Mouse (Mus musculus) Muller cell, postnatal 12 days (primary cell): Measurements from ENCODE around the gene Fam161a.
A peak's percentile ranks its signal among the peaks of the same experiment; 100 is the strongest.

Experiments
- DNase-seq: peaks from one replicate; pipeline ENCODE4 v3.0.0-alpha.2; 2015; ENCODE audit errors: inconsistent ontology term

Gene Fam161a

GRCm38 (mm10) chr11:23007481-23008180 is at the start of gene Fam161a:
TSS of gene Fam161a (plus strand) at chr11:23007531.
- DNase-seq, result peak; percentile 92

DNA sequence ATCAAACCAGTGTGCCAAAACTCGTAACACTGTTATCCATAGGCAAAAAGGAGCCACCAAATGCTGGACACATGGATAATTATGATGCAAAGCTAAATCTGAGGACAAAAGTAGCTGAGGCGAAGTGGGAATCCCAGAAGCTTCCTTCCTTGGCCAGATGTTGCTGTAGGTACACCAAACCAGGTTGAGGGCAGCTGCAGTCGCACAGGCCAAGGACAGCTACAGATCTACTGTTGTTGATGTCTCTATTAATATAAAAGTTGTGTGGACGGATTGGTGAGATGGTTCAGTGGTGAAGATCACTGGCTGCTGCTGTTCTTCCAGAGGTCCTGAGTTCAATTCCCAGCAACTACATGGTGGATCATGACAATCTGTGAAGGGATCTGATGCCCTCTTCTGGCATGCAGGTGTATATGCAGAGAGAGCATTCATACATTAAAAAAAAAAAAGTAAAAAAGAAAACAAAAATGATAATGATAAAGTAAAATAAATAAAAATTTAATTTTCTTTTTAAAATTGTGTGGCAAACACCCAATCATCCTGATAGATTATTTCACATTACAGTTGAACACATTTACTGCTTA is 49.4 kb upstream of the Fam161a start:
- no peak for DNase-seq

DNA sequence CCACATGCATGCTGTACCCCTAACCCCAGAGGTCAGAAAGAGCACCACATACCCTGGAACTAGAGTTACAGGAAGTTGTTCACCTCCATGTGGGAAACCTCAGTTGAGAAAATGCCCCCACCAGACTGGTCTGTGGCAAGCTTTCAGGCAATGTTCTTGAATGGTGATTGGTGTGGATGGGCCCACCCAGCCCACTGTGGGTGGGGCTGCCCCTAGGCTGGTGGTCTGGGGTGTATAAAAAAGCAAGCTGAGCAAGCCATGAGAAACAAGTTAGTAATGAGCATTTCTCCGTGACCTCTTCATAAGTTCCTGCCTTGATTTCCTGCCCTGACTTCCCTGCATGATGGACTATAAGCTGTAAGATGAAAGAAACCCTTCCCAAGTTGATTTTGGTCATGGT is 45.2 kb upstream of the Fam161a start:
- DNase-seq, result no peak

DNA sequence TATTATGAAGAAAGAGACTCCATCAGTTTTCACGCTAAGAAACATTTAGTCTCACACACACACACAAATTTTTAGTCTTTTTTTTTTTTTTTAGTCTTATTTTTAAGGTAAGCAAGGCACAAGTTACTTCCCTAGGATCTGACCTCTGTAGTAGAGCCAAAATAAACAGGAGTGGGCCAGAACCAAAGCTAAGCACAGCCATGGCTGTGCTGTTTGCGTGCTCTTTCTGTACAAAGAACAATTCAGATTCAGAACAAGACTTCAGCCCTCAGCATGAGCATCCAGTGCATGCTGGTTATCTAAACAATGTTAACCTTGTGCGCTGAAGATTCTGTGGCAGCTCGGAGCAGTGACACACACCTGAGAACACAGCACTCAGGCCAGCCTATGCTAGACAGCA is 42.9 kb upstream of the Fam161a start:
- DNase-seq, result no peak

DNA sequence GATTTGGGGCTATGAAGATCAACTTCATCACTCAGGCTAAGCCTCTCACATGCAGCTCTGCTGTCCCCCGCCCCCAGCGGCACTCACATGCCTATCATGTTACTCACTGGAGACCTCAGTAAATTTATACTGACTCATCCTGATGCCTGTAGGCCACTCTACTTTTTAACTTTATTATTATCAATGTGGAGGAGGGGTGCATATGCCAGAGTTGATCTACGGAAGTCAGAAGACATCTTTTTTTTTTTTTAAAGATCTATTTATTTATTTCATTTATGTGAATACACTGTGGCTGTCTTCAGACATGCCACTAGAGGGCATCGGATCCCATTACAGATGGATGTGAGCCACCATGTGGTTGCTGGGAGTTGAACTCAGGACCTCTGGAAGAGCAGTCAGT is 41.8 kb upstream of the Fam161a start:
- DNase-seq, result peak; percentile 87

GRCm38 (mm10) chr11:22969486-22969885 is 37.8 kb upstream of the Fam161a start:
- no peak for DNase-seq

- DNase-seq, result no peak
These were observed 36.8 kb upstream of the Fam161a start for GRCm38 (mm10) chr11:22970546-22970945.

- peak; percentile 56 for DNase-seq
These were observed 35.3 kb upstream of the Fam161a start, which contains the start of gene Zrsr1 for GRCm38 (mm10) chr11:22971835-22972709. TSS of gene Zrsr1 (plus strand) at chr11:22972005.

GRCm38 (mm10) chr11:22972746-22973526 is 34.4 kb upstream of the Fam161a start:
- DNase-seq, result peak; percentile 76

DNA sequence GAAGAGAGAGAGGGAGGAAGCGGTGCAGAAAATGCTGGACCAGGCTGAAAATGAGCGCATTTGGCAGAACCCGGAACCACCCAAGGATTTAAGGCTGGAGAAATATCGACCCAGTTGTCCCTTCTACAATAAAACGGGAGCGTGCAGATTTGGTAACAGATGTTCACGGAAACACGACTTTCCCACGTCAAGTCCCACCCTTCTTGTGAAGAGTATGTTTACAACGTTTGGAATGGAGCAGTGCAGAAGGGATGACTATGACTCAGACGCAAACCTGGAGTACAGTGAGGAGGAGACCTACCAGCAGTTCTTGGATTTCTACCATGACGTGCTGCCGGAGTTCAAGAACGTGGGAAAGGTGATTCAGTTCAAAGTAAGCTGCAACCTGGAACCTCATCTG is 33.7 kb upstream of the Fam161a start:
- DNase-seq, result peak; percentile 30

DNA sequence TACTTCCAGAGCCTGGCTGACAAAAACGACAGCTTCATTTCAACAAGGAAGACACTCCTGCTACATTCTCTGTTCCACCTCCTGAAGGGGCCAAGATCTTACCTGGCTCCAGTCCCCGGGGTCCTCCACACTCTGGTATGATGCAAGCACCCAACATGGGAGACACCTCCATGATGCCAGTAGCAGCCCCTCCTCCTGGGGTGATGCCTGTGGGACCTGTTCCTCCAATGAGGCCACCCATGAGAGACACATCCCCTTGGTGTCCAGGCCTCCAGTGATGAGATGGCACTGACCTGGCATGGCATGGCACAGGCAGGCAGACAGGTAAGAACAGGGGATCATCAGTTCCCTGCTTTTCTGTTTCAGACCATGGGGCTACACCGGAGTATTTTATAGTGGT is 29.1 kb upstream of the Fam161a start:
- DNase-seq, result no peak

DNA sequence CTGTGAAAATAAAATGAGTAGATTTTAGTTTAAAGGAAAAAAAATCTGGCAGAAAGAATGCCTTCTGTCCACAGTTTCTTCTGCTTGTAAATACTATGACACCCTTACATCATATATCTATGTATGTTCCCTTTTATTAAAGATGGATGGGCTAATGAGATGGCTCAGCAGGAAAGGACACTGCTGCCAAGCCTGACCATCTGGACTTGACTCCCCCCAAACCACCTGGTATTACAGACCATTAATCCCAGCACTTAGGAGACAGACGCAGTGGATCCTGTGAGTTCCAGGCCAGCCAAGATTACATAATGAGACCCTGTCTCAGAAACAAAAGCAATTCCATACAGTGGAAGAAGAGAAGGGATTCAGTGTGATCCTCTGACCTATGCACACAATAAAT is 28.6 kb upstream of the Fam161a start:
- no peak for DNase-seq

DNA sequence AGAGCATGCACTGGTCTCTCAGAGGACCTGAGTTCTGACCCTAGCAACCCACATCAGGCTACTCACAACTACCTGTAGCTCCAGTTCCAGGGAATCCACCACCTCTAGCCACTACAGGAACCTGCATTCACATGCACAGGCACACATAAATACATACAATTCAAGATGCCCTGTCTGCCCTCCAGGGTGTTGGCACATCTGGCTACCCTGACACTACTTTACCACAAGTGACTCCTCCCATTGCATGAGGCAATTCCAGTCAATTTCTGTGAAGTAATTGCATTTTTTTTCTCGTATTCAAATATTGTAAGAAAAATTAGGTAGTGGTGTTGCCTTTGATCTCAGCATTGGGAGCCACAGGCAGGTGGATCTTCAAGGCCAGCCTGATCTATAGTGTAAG is 28.1 kb upstream of the Fam161a start:
- no peak for DNase-seq

- no peak for DNase-seq
These were observed 26.3 kb upstream of the Fam161a start for GRCm38 (mm10) chr11:22981041-22981440.

GRCm38 (mm10) chr11:22981543-22981950 is 25.8 kb upstream of the Fam161a start:
- DNase-seq, result no peak

GRCm38 (mm10) chr11:22981984-22982757 is 25.2 kb upstream of the Fam161a start, which contains the start of the genes Gm28048 and Commd1:
TSS of gene Gm28048 (minus strand) at chr11:22982090.
TSS of gene Commd1 (minus strand) at chr11:22982382.
- DNase-seq, result peak; percentile 93

- DNase-seq, result no peak
These were observed 24.5 kb upstream of the Fam161a start for GRCm38 (mm10) chr11:22982846-22983245.

DNA sequence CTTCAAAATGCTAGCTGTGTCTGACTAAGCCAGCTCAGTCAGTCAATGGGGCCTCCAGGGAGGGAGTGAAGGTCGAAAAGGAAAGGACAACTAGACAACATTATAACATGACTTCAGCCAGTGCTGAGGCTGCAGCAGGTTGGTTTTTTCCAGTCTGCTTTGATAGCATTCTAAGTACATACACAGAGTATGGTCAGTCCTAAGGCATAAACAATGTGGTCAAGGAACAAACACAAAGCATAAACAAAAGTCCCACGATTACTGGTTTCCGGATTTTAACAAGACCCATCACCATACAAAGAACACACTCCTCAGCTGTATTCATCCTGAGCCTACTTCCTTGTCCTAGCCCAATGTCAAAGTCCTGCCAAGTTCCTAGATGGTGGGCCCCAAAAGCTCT is 21.8 kb upstream of the Fam161a start:
- DNase-seq, result no peak

- DNase-seq, result peak; percentile 42
These were observed 20.0 kb upstream of the Fam161a start for GRCm38 (mm10) chr11:22987357-22987756.

GRCm38 (mm10) chr11:22989786-22990185 is 17.5 kb upstream of the Fam161a start:
- DNase-seq, result no peak
